ENCODE assay signal across 8 mouse cellular contexts in genomic region chr11:75348199-75348889, GRCm38 (mm10). TPM values are rescaled to one million over a fixed set of nuclear protein-coding genes. Genes with fewer than 3 reads are reported as not detected.
DNase-seq lines count a peak whose midpoint lies in the region; ATAC-seq and TF ChIP-seq lines count a peak whose summit lies in the region.

TSS of gene Rpa1 (minus strand) at chr11:75348324.
TSS of gene Smyd4 (plus strand) at chr11:75348433.

- in situ Hi-C loops in ES-E14 (cut with MboI; ENCODE audit: low sequenced_read_pairs in 2 of 2, unreplicated experiment in 2 of 2), result no loop called here

- H3K9ac ChIP-seq in ES-E14 (ENCODE audit: insufficient read depth, low read depth, low read length, poor library complexity, severe bottlenecking), result peak within 1 kb of the TSS; percentile 90
- H3K9ac ChIP-seq in forebrain, embryonic 15.5 days (replicated peaks), result peak within 1 kb of the TSS; percentile 84

- DNase-seq in ES-E14 (ENCODE audit: low read depth, low spot score), result peak; percentile 94
- peak; percentile 96 for DNase-seq in cerebellum, adult 11-12 months
- peak; percentile 93 for DNase-seq in heart, postnatal 25 days (ENCODE audit: low spot score)
- DNase-seq in layer of hippocampus, adult 18-20 months (ENCODE audit: low spot score in 2 of 2), result peak; percentile 93 to 96
- DNase-seq in lung, adult 2 months, result peak; percentile 92
- peak; percentile 95 for DNase-seq in thymus, adult 18-20 months

- H3K4me2 ChIP-seq in forebrain, embryonic 15.5 days (replicated peaks), result peak within 1 kb of the TSS; percentile 91

- intact Hi-C loops in heart, postnatal 25 days (cut with DNase I), result loop anchor here (5.0 kb wide), 2 partner anchors 114 to 164 kb away; partner anchors contain the start of genes Rilp, Scarf1 and Tlcd2

- TF ChIP-seq CTCF in lung, adult 2 months (IDR thresholded peaks at IDR 0.05; ENCODE audit: insufficient read depth, low read length), result no peak

- peaks cover 9 to 12% of the 10 kb centered on the region in 2 experiments; a peak in 2 of 4 replicates for H3K4me1 ChIP-seq in ES-E14 (ENCODE audit: control insufficient read depth in 2 of 2, insufficient read depth in 2 of 2, low read length in 2 of 2, poor library complexity in 1 of 2)
- peaks cover 20% of the 10 kb centered on the region for H3K4me1 ChIP-seq in forebrain, embryonic 15.5 days
- peaks cover 3% of the 10 kb centered on the region; the same call in 1 of the 2 replicates for H3K4me1 ChIP-seq in lung, adult 2 months (ENCODE audit: control insufficient read depth, insufficient read depth, low read length)

- peak within 1 kb of the TSS; percentile 85 to 96 for H3K4me3 ChIP-seq in ES-E14 (ENCODE audit: insufficient read depth in 1 of 2, low read depth in 1 of 2, low read length in 2 of 2, poor library complexity in 1 of 2, severe bottlenecking in 1 of 2)
- H3K4me3 ChIP-seq in forebrain, embryonic 15.5 days, result peak within 1 kb of the TSS; percentile 91
- peak within 1 kb of the TSS; percentile 85 for H3K4me3 ChIP-seq in lung, adult 2 months (replicated peaks; ENCODE audit: extremely low read depth, low read depth, low read length)

- no peaks in the 10 kb centered on the region for H3K9me3 ChIP-seq in ES-E14 (ENCODE audit: control insufficient read depth, insufficient read depth, low read depth, low read length)
- no peaks in the 10 kb centered on the region for H3K9me3 ChIP-seq in forebrain, embryonic 15.5 days

- peak; percentile 27; the same call in 1 of the 2 replicates for TF ChIP-seq POLR2A in lung, adult 2 months (IDR thresholded peaks at IDR 0.05; ENCODE audit: borderline replicate concordance, extremely low read depth, low read depth, low read length)

- no peaks in the 10 kb centered on the region for H3K36me3 ChIP-seq in ES-E14 (ENCODE audit: control insufficient read depth, insufficient read depth, low read length, poor library complexity, severe bottlenecking)
- no peaks in the 10 kb centered on the region for H3K36me3 ChIP-seq in forebrain, embryonic 15.5 days

- no peaks in the 10 kb centered on the region for H3K27me3 ChIP-seq in forebrain, embryonic 15.5 days

- peak within 1 kb of the TSS; percentile 37; the same call in 1 of the 2 replicates for H3K27ac ChIP-seq in ES-E14 (ENCODE audit: insufficient read depth, low read depth, low read length, poor library complexity, severe bottlenecking)
- H3K27ac ChIP-seq in forebrain, embryonic 15.5 days (replicated peaks), result peak within 1 kb of the TSS; percentile 66

- ATAC-seq in forebrain, embryonic 15.5 days (replicated peaks), result peak; percentile 100
- ATAC-seq in neutrophil, adult 5-6 weeks (ENCODE audit: extremely low read depth, insufficient number of reproducible peaks, low FRiP score, poor library complexity, severe bottlenecking), result peak; percentile 94

- WGBS in forebrain, embryonic 15.5 days, result under 1% methylated on average over 56 of the region's 56 CpGs
- WGBS in lung, adult 2 months, result under 1% methylated on average over 56 of the region's 56 CpGs

TF ChIP-seq in ES-E14, 5 proteins besides CTCF, POLR2A, EP300 and RAD21:
- TF ChIP-seq ZC3H11A (IDR thresholded peaks at IDR 0.05; ENCODE audit: borderline replicate concordance, low read depth, low read length) (no peak), HCFC1 (IDR thresholded peaks at IDR 0.05; ENCODE audit: borderline replicate concordance, insufficient read depth, low read length) (no peak), MAFK (IDR thresholded peaks at IDR 0.05; ENCODE audit: insufficient read depth, low read depth, low read length) (no peak), CHD2 (IDR thresholded peaks at IDR 0.05; ENCODE audit: low read depth, low read length) (no peak)

RNA-seq across cellular contexts. Expression of gene Rpa1, which starts in this region (rescaled TPM):
- 193 and 317 TPM in 2 replicates for total RNA-seq in ES-E14 (2012; rRNA removed)
- 67.0 and 71.6 TPM in 2 replicates for polyA plus RNA-seq in forebrain, embryonic 15.5 days (2015; fragmentation: Nextera tagmentation; extraction: Ambion mirVana)
- 10 to 100 TPM; 58.0 to 63.5 TPM for total RNA-seq in heart, postnatal 25 days (2021)
- 10 to 100 TPM; 63.7 to 68.1 TPM for total RNA-seq in layer of hippocampus, adult 18-20 months (2021)
- polyA plus RNA-seq in lung, adult 2 months (2012; rRNA removed), result 15.9 and 17.1 TPM in 2 replicates
- total RNA-seq in neutrophil, adult 5-6 weeks (2017), result 77.9 and 81.3 TPM in 2 replicates

RNA-seq across cellular contexts. Expression of gene Smyd4, which starts in this region (rescaled TPM):
- total RNA-seq in ES-E14 (2012; rRNA removed), result 27.0 and 28.3 TPM in 2 replicates
- 17.0 and 17.4 TPM in 2 replicates for polyA plus RNA-seq in forebrain, embryonic 15.5 days (2015; fragmentation: Nextera tagmentation; extraction: Ambion mirVana)
- total RNA-seq in heart, postnatal 25 days (2021), result 1 to 10 TPM; 4.3 to 4.6 TPM
- total RNA-seq in layer of hippocampus, adult 18-20 months (2021), result 10 to 100 TPM; 14.9 to 16.8 TPM
- polyA plus RNA-seq in lung, adult 2 months (2012; rRNA removed), result 3.6 and 5.2 TPM in 2 replicates
- total RNA-seq in neutrophil, adult 5-6 weeks (2017), result 13.8 and 14.0 TPM in 2 replicates

Comparison
In these comparisons a context has a peak if more than half of its experiments do, and no peak if none do; other contexts are left out.
1. Peak in every context shown above with its lines: DNase-seq, ATAC-seq, H3K4me3 ChIP-seq and H3K27ac ChIP-seq.